Mouse (Mus musculus) forebrain, embryonic 15.5 days (tissue): ENCODE data around the gene Qdpr. TPM values are rescaled to one million over a fixed set of nuclear protein-coding genes. Genes with fewer than 3 reads are reported as not detected.

Experiments used
- ATAC-seq: fragments of 200-750 bp; cut with Nextera tagmentation; replicated peaks from 2 replicates; pipeline ENCODE4 v1.8.0; 2017; ENCODE audit warnings: mild to moderate bottlenecking, moderate TSS enrichment, moderate library complexity
- H3K27ac ChIP-seq: fragments of 300-500 bp; sonication (generic); replicated peaks from 2 replicates; pipeline ENCODE4 v1.5.1; 2015; ENCODE audit warnings: mild to moderate bottlenecking, inconsistent platforms
- H3K27me3 ChIP-seq: fragments of 300-500 bp; sonication (generic); 2 replicates; pipeline ENCODE4 v1.6.1; 2015; ENCODE audit warnings: inconsistent platforms
- H3K36me3 ChIP-seq: fragments of 300-500 bp; sonication (generic); 2 replicates; pipeline ENCODE4 v1.6.1; 2015; ENCODE audit warnings: mild to moderate bottlenecking, inconsistent platforms
- H3K4me1 ChIP-seq: fragments of 300-500 bp; sonication (generic); 2 replicates; pipeline ENCODE4 v1.6.1; 2015; ENCODE audit warnings: inconsistent platforms
- H3K4me2 ChIP-seq: fragments of 300-500 bp; sonication (generic); replicated peaks from 2 replicates; pipeline ENCODE4 v1.6.1; 2015; ENCODE audit warnings: mild to moderate bottlenecking, inconsistent platforms
- H3K4me3 ChIP-seq: fragments of 300-500 bp; sonication (generic); 2 replicates; pipeline ENCODE4 v1.5.1; 2015; ENCODE audit warnings: mild to moderate bottlenecking, inconsistent platforms
- H3K9ac ChIP-seq: fragments of 300-500 bp; sonication (generic); replicated peaks from 2 replicates; pipeline ENCODE4 v1.6.1; 2015; ENCODE audit warnings: mild to moderate bottlenecking, inconsistent platforms
- H3K9me3 ChIP-seq: fragments of 300-500 bp; sonication (generic); 2 replicates; pipeline ENCODE4 v1.6.1; 2016; ENCODE audit warnings: inconsistent platforms
- WGBS: fragments of 180-500 bp; shearing (Covaris S2); methylation state at CpG from one replicate; pipeline ENCODE4 v1.1.7; 2015; ENCODE audit warnings: mixed read lengths; 5-methylcytosine and 5-hydroxymethylcytosine counted together
- polyA plus RNA-seq: library from polyadenylated mRNA; unstranded; fragments of >200 nt; fragmentation: Nextera tagmentation; extraction: Ambion mirVana; gene quantifications from 2 replicates; pipeline ENCODE4 v1.2.1, GENCODE M21; 2015

Gene Qdpr
- polyA plus RNA-seq, 1 experiment from 2014 or later: 110 TPM

DNA sequence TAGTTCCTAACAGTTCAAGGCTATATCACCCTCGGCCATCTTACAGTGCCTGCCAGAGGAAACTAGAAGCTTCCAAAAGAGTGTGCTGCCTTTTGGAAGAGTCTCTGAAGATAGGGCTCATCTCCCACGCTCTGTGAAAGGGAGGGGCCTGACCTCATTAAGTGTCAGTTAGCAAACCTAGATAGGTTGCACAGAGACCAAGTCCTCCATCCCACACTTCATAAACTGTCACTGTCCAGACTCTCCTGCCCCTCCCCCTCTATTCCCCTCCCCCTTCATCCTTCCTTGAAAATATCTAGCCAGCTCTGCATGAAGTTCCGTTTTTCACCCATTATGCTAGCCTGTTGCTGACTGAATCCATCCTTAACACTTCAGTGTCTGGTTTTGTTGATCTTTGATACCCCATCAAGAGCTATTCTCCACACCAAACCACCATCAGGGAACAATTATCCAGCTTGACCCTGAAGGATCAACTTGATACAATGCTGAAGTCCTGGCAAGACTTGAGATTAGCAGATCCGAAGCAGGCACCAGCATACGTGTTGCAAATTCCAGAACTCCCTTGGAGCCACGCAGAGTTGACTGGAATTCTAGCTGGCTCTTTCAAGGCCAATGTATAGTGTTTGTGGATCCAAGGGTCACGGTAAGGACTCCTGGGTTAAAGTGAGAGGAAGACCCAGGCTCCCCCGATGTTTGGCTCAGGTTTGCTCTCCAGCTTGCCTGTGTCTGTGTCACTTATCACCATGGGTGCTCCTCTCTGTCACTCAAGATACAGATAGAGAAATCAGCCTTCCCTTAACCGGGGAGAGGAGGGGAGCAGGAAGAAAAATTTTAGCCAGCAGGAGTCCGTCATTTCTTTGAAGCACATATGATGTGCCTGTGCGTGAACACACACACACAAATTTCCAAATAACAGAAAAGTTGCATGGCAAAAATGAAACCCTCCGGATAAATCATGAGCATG is 27.9 kb downstream of the Qdpr start:
- Histone ChIP-seq H3K27ac (no peak overlapping the region), H3K36me3 (no peaks in the 10 kb centered on the region), H3K9me3 (no peaks in the 10 kb centered on the region), H3K9ac (no peak overlapping the region), H3K4me2 (no peak overlapping the region), H3K4me3 (no peak overlapping the region), H3K4me1 (no peaks in the 10 kb centered on the region), H3K27me3 (no peaks in the 10 kb centered on the region)
- no peak for ATAC-seq
- 85% methylated on average over 12 of the region's 12 CpGs for WGBS

DNA sequence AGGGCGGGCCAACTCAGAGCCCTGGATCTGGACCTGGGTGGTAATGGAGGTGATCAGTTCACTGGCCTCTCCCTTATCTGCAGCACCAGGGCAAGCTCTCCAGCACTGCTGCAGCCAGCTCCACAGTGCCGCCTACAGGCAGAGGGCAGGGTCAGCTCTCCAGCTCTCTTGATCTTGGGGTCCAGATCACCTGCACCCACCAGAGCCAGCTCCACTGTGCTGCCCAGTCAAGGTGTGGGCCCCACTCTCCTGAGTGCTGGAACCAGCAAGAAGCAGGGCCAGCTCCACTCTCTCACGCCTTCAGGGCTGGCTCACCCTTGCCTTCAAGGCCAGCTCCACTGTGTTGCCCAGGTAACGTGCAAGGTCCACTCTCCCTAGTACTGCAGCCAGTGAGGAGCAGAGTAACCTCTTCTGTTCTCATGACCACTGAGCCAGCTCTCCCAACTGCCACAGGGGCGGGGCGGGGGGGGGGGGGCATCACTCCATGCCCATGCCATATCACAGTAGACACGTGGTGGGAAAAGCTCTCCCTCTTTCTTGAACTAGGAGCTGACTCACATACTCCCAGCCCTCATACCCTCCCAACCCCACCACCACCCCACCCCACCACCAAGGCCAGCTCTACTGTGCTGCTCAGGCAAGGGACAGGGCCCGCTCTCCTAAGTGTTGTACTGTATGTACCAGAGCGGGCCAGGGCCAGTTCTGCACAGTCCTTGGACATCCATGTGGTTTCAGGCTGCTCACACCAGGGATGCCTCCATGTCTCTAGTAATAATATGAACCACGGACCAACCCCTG is 30.0 kb downstream of the Qdpr start:
- H3K9ac ChIP-seq: no peak overlapping the region
- no peaks in the 10 kb centered on the region for H3K36me3 ChIP-seq
- no peak overlapping the region for H3K27ac ChIP-seq
- WGBS: 76% methylated on average over 10 of the region's 10 CpGs
- no peaks in the 10 kb centered on the region for H3K9me3 ChIP-seq
- H3K4me3 ChIP-seq: no peak overlapping the region
- no peak overlapping the region for H3K4me2 ChIP-seq
- H3K27me3 ChIP-seq: no peaks in the 10 kb centered on the region
- ATAC-seq: no peak; the same call in 1 of the 2 replicates
- H3K4me1 ChIP-seq: no peaks in the 10 kb centered on the region

DNA sequence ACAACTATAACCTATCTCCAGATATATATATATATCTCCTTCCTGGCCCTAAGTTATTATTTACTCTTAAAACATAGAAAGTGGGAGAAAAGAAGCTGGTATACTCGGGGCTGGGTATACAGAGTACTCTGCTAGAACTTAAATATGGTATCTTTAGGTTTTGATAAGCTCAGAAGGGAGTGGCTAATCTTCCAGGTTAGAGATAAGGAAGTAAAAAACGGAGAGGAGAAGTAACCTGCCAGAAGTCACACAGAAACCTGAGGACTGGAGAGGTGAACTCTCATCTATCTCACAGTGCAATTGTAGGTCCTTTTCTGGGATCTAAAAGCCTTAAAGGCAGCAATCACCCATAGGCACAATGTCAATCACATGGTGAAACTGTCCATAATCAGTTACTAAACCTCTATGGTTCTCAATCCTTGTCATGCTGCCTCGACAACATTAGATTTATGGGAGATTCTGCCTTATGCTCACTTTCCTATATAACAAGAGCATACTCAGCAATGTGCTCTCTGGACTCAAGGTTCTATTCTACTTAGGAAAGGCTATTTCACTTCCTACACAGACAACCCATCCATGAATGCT is 32.1 kb downstream of the Qdpr start:
- H3K9ac ChIP-seq: no peak overlapping the region
- H3K4me2 ChIP-seq: no peak overlapping the region
- no peaks in the 10 kb centered on the region for H3K36me3 ChIP-seq
- ATAC-seq: no peak
- H3K4me1 ChIP-seq: no peaks in the 10 kb centered on the region
- no peak overlapping the region for H3K27ac ChIP-seq
- WGBS: 80% methylated on average over 3 of the region's 3 CpGs
- no peaks in the 10 kb centered on the region for H3K27me3 ChIP-seq
- H3K9me3 ChIP-seq: no peaks in the 10 kb centered on the region
- no peak overlapping the region for H3K4me3 ChIP-seq

DNA sequence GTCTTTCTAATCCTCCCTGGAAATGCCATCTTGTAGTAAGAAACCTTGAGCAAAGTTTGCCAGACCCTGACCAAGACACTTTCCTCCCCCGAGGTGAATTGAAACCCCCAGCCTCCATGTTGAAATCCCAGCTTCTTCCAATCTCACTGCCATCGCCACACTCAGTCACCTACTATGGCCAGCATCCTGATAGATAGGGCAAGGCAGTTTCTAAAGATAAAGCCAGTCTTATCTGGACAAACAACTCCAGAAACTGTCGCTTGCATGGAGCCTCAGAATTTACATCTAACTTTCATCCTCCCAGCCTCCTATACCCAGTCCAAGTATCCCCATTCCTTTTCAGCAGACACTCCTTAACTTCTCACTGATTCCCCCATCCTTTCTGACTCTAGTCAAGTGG is 33.6 kb downstream of the Qdpr start:
- H3K27ac ChIP-seq: no peak overlapping the region
- WGBS: 94% methylated on average over 3 of the region's 3 CpGs
- no peak overlapping the region for H3K4me3 ChIP-seq
- ATAC-seq: no peak
- H3K9ac ChIP-seq: no peak overlapping the region
- no peaks in the 10 kb centered on the region for H3K9me3 ChIP-seq
- no peaks in the 10 kb centered on the region for H3K4me1 ChIP-seq
- no peaks in the 10 kb centered on the region for H3K36me3 ChIP-seq
- H3K27me3 ChIP-seq: no peaks in the 10 kb centered on the region
- no peak overlapping the region for H3K4me2 ChIP-seq

DNA sequence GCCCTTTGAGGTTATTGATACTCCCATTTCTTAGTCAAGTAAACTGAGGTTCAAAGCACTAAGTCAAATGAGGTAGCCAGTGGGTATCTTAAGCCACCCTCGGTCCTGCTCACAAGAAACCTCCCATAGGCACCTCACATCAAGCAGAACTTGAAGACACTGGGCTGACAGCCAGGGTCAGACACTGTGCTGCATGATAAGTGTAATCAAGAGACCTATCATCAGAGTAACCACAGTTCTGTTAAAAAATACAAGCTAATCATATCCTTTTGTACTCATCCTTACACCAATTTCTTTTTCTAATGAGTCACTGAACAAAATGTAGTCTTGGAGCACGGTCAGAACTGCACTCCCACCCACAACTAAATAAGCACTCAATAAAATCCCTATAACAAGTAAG is 43.9 kb downstream of the Qdpr start:
- Histone ChIP-seq H3K9me3 (no peaks in the 10 kb centered on the region), H3K4me2 (no peak overlapping the region)
- ATAC-seq: no peak

DNA sequence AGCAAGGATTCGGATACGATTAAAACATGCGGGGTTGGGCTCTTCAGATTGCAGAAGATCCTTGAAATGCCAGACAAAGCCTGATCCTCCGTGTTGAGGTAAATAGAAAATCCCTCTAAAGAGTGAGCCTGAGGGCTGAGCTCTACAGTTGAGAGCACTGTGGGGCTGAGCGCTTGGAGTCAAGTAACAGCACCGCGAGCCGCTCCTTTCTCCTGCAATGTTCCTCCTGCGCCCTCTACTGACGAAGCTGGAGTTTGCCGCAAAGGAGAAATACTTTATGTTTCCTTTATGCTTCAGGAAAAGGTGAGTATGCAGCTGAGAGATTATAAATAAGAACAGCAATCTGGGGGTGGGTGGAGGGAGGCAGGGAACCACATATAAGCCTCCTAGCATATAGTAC is 47.4 kb downstream of the Qdpr start:
- Histone ChIP-seq H3K36me3 (no peaks in the 10 kb centered on the region), H3K9me3 (no peaks in the 10 kb centered on the region), H3K9ac (no peak overlapping the region), H3K27ac (no peak overlapping the region), H3K4me3 (no peak overlapping the region), H3K27me3 (no peaks in the 10 kb centered on the region), H3K4me1 (no peaks in the 10 kb centered on the region), H3K4me2 (no peak overlapping the region)
- 12% methylated on average over 11 of the region's 11 CpGs for WGBS
- ATAC-seq: peak; percentile 92

More for the DNA sequence above, 43.9 kb downstream of the Qdpr start:
- 65% methylated on average over 2 of the region's 2 CpGs for WGBS
- Histone ChIP-seq H3K9ac (no peak overlapping the region), H3K27ac (no peak overlapping the region), H3K27me3 (no peaks in the 10 kb centered on the region), H3K4me3 (no peak overlapping the region), H3K36me3 (no peaks in the 10 kb centered on the region), H3K4me1 (no peaks in the 10 kb centered on the region)

DNA sequence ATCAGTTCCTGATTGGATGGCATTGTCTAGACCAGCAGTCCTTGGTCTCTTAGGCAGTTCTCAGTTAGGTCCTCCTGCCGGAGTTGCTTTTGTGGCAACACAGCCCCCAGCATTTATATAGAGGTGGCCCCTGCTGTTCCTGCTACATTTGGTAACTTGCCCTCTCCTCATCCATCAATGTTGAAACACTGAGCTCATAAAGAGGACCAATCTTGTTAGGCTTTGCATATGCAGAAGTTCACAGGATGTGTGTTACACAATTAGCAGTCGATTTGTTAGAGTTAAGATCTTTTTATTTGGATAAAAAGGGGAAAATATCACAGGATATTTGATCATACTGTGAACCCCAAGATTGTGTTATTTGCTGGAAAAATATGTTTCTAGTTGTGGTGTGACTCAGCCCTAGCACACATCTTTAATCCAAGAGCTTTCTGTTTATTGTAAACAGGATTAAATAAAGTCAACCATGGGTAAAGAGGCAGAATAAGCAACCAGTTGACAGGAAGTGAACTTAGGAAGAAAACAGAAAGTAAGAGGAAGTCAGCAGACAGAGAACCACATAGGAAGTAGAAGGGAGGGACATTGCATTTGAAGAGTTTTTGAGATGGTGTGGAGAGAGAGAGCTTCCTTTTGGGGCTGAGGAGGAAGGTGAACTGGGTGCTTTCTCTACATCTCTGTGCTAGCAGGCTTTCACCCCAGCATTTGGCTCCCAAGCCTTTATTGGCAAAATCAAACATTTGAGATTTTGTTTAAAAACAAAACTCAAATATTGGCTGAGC is 65.8 kb downstream of the Qdpr start:
- no peaks in the 10 kb centered on the region for H3K36me3 ChIP-seq
- no peaks in the 10 kb centered on the region for H3K9me3 ChIP-seq
- no peaks in the 10 kb centered on the region for H3K27me3 ChIP-seq
- no peak for ATAC-seq
- no peak overlapping the region for H3K9ac ChIP-seq
- no peaks in the 10 kb centered on the region for H3K4me1 ChIP-seq
- H3K27ac ChIP-seq: no peak overlapping the region
- no peak overlapping the region for H3K4me3 ChIP-seq
- 77% methylated on average over 2 of the region's 2 CpGs for WGBS
- H3K4me2 ChIP-seq: no peak overlapping the region

Other genes starting within 250 kb of the Qdpr start
- 0.20 and 0.37 TPM in 2 replicates for gene Clrn2, start 3.5 kb upstream of the Qdpr start, polyA plus RNA-seq
- gene Lap3, start 43.1 kb upstream of the Qdpr start, polyA plus RNA-seq: 36.5 and 40.6 TPM in 2 replicates
- gene Med28, start 70.0 kb upstream of the Qdpr start, polyA plus RNA-seq: 302 TPM in 2 replicates
- 3.7 and 4.2 TPM in 2 replicates for gene Fam184b, start 189.4 kb upstream of the Qdpr start, polyA plus RNA-seq
- gene Ncapg, start 219.7 kb upstream of the Qdpr start, polyA plus RNA-seq: 25.7 and 26.5 TPM in 2 replicates